Mouse (Mus musculus): Measurements from ENCODE around the gene Tmem182.
A peak's percentile ranks its signal among the peaks of the same experiment; 100 is the strongest.

The Tmem182 gene

GRCm38 (mm10) chr1:40805351-40805750 is at the start of gene Tmem182:
TSS of gene Tmem182 (plus strand) at chr1:40805601.
- DNase-seq, result no peak

- no peak for DNase-seq
Measured at GRCm38 (mm10) chr1:40759751-40760445, 45.5 kb upstream of the Tmem182 start.

- DNase-seq, result no peak
Measured at GRCm38 (mm10) chr1:40764042-40764441, 41.4 kb upstream of the Tmem182 start.

DNA sequence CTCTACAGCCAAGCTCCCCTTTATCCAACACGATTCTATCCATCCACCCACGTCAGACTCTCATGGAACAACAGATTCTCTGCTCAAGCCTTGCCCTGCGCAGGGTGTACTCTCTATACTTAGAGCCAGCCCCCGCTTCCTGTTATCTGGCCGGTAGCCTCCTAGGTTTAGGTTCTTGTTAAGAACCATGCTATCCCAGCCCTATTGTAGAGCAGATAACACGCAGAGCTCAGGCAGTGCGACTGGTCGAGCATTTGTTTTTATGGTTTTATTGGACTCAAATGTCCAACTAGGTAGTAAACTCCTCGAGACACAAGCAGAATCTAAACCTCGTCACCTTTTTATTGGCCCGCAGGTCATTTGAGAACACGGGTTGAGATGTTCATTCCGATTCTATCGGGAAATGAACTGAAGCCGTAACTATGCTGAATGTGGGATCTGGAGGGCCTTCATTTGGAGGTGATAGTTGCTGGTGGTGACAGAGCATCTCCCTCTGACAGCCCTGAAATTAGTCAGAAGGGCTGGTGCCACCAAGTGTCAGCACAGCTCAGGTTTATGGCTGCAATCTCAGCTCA is 40.6 kb upstream of the Tmem182 start:
- no peak for DNase-seq

GRCm38 (mm10) chr1:40765521-40765920 is 39.9 kb upstream of the Tmem182 start:
- DNase-seq, result no peak

GRCm38 (mm10) chr1:40767588-40767987 is 37.8 kb upstream of the Tmem182 start:
- DNase-seq, result no peak

GRCm38 (mm10) chr1:40768606-40769005 is 36.8 kb upstream of the Tmem182 start:
- peak; percentile 14 to 21 for DNase-seq

DNA sequence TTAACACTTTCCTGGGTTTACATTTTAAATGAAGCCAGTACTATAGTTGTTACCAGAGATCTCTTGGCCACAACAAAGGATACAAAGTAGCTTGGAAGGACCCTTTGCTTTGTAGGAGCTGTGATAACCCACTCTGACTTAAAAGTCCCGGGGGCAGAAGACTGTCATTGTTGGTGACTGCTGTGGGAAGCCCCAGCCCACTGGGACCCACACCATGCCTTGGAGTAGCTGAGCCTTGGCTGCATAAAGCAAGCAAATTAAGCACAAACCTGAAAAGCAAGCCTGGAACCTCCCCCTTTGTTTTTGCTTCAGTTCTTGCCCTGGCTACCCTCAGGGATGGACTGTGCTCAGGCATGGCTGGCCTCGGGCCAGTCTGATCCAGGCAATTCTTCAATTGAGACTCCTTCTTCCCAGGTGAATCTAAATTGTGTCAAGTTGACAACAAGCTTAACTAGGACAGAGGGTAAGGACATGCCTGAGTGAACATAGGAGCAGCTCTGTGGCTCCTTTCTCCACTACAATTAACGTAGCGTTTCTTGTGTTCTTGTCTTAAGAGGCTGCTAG is 36.0 kb upstream of the Tmem182 start:
- DNase-seq, result no peak

GRCm38 (mm10) chr1:40771196-40771970 is 34.0 kb upstream of the Tmem182 start:
- DNase-seq, result no peak

DNA sequence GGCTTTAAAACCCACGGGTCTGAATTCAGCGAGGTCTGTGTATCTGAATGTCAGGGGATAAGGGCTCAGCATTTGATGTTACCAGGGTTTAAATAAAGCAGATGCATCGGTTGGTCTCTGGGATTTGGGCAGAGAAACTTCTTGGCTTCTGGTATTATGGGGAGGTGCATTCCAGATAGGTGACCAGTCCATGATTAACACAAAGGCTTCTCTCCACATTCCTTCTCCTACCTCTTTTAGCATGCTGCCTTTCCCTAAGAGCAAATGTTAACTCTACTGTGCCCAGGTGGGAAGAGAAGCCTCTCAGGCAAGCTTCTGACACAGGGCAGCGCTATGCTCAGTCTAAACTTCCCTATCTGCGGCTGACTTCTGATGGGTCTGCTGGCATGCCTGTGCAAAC is 32.2 kb upstream of the Tmem182 start:
- no peak for DNase-seq

DNA sequence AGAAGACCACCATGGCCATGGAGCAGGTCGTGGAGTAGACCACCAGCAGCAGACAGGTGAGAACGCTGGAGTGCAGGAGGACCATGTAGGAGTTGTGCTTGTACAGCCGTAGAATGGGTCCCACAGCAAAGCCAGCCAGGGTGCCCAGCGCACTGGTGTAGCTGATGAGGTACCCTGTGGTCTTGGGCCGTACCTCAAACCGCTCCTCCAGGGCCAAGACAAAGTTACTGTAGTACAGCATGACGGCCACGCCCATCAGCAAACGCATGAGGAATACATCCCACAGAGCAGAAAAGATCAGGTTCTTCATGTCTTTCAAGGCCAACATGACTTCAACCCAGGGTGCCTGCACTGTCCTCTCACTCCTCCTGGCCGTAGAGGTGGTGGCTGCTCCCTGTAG is 31.4 kb upstream of the Tmem182 start:
- DNase-seq, result no peak

GRCm38 (mm10) chr1:40776102-40776501 is 29.3 kb upstream of the Tmem182 start:
- DNase-seq, result no peak

GRCm38 (mm10) chr1:40776763-40777162 is 28.6 kb upstream of the Tmem182 start:
- DNase-seq, result no peak

DNA sequence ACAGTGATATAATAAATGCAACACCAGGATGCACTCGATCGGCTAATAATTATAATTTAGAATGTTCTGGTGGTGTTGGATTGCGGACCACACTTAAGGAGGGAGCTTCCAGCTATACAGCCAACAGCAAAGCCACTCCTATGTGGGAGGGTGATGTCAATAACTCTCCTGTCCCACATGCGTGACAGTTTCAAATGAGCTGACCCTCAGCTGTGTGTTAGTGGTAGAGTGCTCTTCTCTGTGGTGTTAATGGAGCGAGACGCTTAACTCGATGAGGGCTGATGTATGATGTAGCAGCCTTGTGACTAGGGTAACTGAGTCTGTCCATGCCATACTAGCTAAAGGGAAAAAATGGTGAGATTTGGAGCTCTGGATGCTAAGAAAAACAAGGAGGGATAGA is 22.0 kb upstream of the Tmem182 start:
- no peak for DNase-seq

GRCm38 (mm10) chr1:40784306-40784705 is 21.1 kb upstream of the Tmem182 start:
- no peak for DNase-seq

DNA sequence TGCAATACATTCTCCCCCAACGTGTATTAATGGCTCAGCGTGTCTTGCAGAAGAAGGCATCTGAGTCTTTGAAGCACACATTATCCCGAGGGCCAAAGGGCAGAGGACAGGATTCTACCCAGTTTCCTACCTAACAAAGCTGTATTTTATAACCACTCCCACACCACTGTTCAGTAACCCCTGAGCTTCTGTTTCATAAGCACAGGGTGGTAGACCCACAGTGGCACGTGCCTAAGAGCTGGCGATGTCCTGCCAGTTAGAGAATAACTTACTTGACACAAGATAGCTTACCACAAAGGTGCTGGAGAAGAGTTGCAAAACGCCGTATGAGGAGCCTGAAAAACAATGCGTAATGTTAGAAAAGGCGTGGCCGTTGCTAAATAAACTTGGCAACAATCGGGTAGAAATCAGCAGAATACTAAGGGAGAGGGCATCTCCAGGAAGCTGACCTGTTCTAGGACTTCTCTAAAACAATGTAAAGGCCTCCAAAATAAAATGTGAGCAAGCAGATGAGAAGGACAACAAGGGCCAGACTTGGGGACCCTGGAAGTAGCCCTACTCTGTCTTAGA is 19.4 kb upstream of the Tmem182 start:
- no peak for DNase-seq

- no peak for DNase-seq
Measured at GRCm38 (mm10) chr1:40788956-40789355, 16.4 kb upstream of the Tmem182 start.

GRCm38 (mm10) chr1:40789666-40790233 is 15.7 kb upstream of the Tmem182 start:
- no peak for DNase-seq

GRCm38 (mm10) chr1:40790324-40791141 is 14.9 kb upstream of the Tmem182 start, which contains the start of gene Mfsd9:
TSS of gene Mfsd9 (minus strand) at chr1:40790687.
- DNase-seq, result peak; percentile 91 to 95

- no peak for DNase-seq
Measured at GRCm38 (mm10) chr1:40795508-40795907, 9.9 kb upstream of the Tmem182 start.

GRCm38 (mm10) chr1:40797348-40797747 is 8.1 kb upstream of the Tmem182 start:
- peak; percentile 26 to 45 for DNase-seq

GRCm38 (mm10) chr1:40799121-40799520 is 6.3 kb upstream of the Tmem182 start:
- DNase-seq, result no peak
